Mouse (Mus musculus) stomach, embryonic 16.5 days (tissue): Measurements from ENCODE around the gene Akap7. TPM values are rescaled to one million over a fixed set of nuclear protein-coding genes. Genes with fewer than 3 reads are reported as not detected.
A peak's percentile ranks its signal among the peaks of the same experiment; 100 is the strongest.

Experiments used
- ATAC-seq: fragments of 200-750 bp; cut with Nextera tagmentation; 2 replicates; pipeline ENCODE4 v1.8.0; 2017; ENCODE audit warnings: moderate number of reproducible peaks, moderate TSS enrichment; ENCODE audit not compliant: insufficient read depth, low FRiP score
- H3K27ac ChIP-seq: fragments of 300-500 bp; sonication (generic); 2 replicates; pipeline ENCODE4 v1.5.1; 2014; ENCODE audit warnings: low read length
- H3K27me3 ChIP-seq: fragments of 300-500 bp; sonication (generic); 2 replicates; pipeline ENCODE4 v1.6.1; 2014; ENCODE audit warnings: low read length, control low read depth, mixed read lengths; ENCODE audit not compliant: control insufficient read depth, insufficient read depth
- H3K36me3 ChIP-seq: fragments of 300-500 bp; sonication (generic); 2 replicates; pipeline ENCODE4 v1.6.1; 2014; ENCODE audit warnings: low read length; ENCODE audit not compliant: control insufficient read depth, insufficient read depth
- H3K4me1 ChIP-seq: fragments of 300-500 bp; sonication (generic); 2 replicates; pipeline ENCODE4 v1.6.1; 2014; ENCODE audit warnings: low read length, control low read depth, mixed read lengths; ENCODE audit not compliant: control insufficient read depth, insufficient read depth
- H3K4me2 ChIP-seq: fragments of 300-500 bp; sonication (generic); 2 replicates; pipeline ENCODE4 v1.6.1; 2014; ENCODE audit warnings: low read depth, low read length, mixed read lengths
- H3K4me3 ChIP-seq: fragments of 300-500 bp; sonication (generic); replicated peaks from 2 replicates; pipeline ENCODE4 v1.5.1; 2014; ENCODE audit warnings: mild to moderate bottlenecking, low read length
- H3K9ac ChIP-seq: fragments of 300-500 bp; sonication (generic); 2 replicates; pipeline ENCODE4 v1.6.1; 2014; ENCODE audit warnings: low read length
- H3K9me3 ChIP-seq: fragments of 300-500 bp; sonication (generic); replicated peaks from 2 replicates; pipeline ENCODE4 v1.6.1; 2016; ENCODE audit warnings: low read length, control low read depth; ENCODE audit not compliant: control insufficient read depth
- WGBS: fragments of 180-500 bp; shearing (Covaris S2); extraction: QIAGEN DNeasy Blood & Tissue Kit; methylation state at CpG from one replicate; pipeline ENCODE4 v1.1.7; 2014; 5-methylcytosine and 5-hydroxymethylcytosine counted together
- polyA plus RNA-seq: library from polyadenylated mRNA; unstranded; fragments of >200 nt; fragmentation: Nextera tagmentation; extraction: Ambion mirVana; gene quantifications from 2 replicates; pipeline ENCODE4 v1.2.1, GENCODE M21; 2015

The Akap7 gene
- polyA plus RNA-seq, 1 experiment from 2014 or later, result 15.3 TPM

GRCm38 (mm10) chr10:25274621-25275330 is 32.9 kb downstream of the Akap7 start:
- WGBS, result 90% methylated on average over 26 of the region's 26 CpGs
- Histone ChIP-seq H3K9me3 (no peaks in the 10 kb centered on the region), H3K4me3 (no peak overlapping the region), H3K36me3 (no peaks in the 10 kb centered on the region), H3K4me1 (0 out of 2 replicates have a peak, but pooled peaks cover 5% of the 10 kb centered on the region), H3K27me3 (no peaks in the 10 kb centered on the region), H3K4me2 (no peak overlapping the region), H3K27ac (no peak overlapping the region; the same call in 1 of the 2 replicates), H3K9ac (no peak overlapping the region)
- no peak for ATAC-seq

GRCm38 (mm10) chr10:25273731-25274130 is 33.9 kb downstream of the Akap7 start:
- Histone ChIP-seq H3K9ac (no peak overlapping the region), H3K9me3 (no peaks in the 10 kb centered on the region), H3K27me3 (no peaks in the 10 kb centered on the region), H3K4me3 (no peak overlapping the region), H3K27ac (no peak overlapping the region), H3K4me1 (0 out of 2 replicates have a peak, but pooled peaks cover 5% of the 10 kb centered on the region), H3K36me3 (no peaks in the 10 kb centered on the region), H3K4me2 (no peak overlapping the region)
- ATAC-seq, result no peak
- 64% methylated on average over 1 of the region's 1 CpGs for WGBS

- no peak overlapping the region for H3K4me2 ChIP-seq
- no peaks in the 10 kb centered on the region for H3K9me3 ChIP-seq
- H3K27me3 ChIP-seq, result no peaks in the 10 kb centered on the region
- peak overlapping the region; percentile 74; the same call in 1 of the 2 replicates for H3K27ac ChIP-seq
- ATAC-seq, result no peak
- no peaks in the 10 kb centered on the region for H3K36me3 ChIP-seq
- H3K9ac ChIP-seq, result no peak overlapping the region
- WGBS, result 58% methylated on average over 2 of the region's 2 CpGs
- H3K4me1 ChIP-seq, result 0 out of 2 replicates have a peak, but pooled peaks cover 5% of the 10 kb centered on the region
- no peak overlapping the region for H3K4me3 ChIP-seq
These were observed 35.9 kb downstream of the Akap7 start for GRCm38 (mm10) chr10:25271756-25272155.

GRCm38 (mm10) chr10:25271207-25271606 is 36.5 kb downstream of the Akap7 start:
- no peak overlapping the region for H3K4me2 ChIP-seq
- no peak overlapping the region for H3K9ac ChIP-seq
- H3K27ac ChIP-seq, result no peak overlapping the region
- 0 out of 2 replicates have a peak, but pooled peaks cover 5% of the 10 kb centered on the region for H3K4me1 ChIP-seq
- no peaks in the 10 kb centered on the region for H3K27me3 ChIP-seq
- ATAC-seq, result no peak
- no peaks in the 10 kb centered on the region for H3K9me3 ChIP-seq
- H3K36me3 ChIP-seq, result no peaks in the 10 kb centered on the region
- 87% methylated on average over 8 of the region's 8 CpGs for WGBS
- H3K4me3 ChIP-seq, result no peak overlapping the region

- no peaks in the 10 kb centered on the region for H3K27me3 ChIP-seq
- 35% methylated on average over 18 of the region's 18 CpGs for WGBS
- no peaks in the 10 kb centered on the region for H3K36me3 ChIP-seq
- ATAC-seq, result peak; percentile 67; the same call in 1 of the 2 replicates
- no peaks in the 10 kb centered on the region for H3K9me3 ChIP-seq
- H3K9ac ChIP-seq, result 0 out of 2 replicates have a peak overlapping the region, but pooled peaks have one; percentile 14
- peak overlapping the region; percentile 22; the same call in 1 of the 2 replicates for H3K4me2 ChIP-seq
- no peaks in the 10 kb centered on the region for H3K4me1 ChIP-seq
- no peak overlapping the region for H3K4me3 ChIP-seq
- no peak overlapping the region for H3K27ac ChIP-seq
These were observed 39.0 kb downstream of the Akap7 start for GRCm38 (mm10) chr10:25268476-25269351.

- no peaks in the 10 kb centered on the region for H3K27me3 ChIP-seq
- no peaks in the 10 kb centered on the region for H3K9me3 ChIP-seq
- no peak overlapping the region for H3K27ac ChIP-seq
- no peak overlapping the region for H3K4me3 ChIP-seq
- no peaks in the 10 kb centered on the region for H3K4me1 ChIP-seq
- peak; percentile 75; the same call in 1 of the 2 replicates for ATAC-seq
- H3K36me3 ChIP-seq, result no peaks in the 10 kb centered on the region
- no peak overlapping the region for H3K9ac ChIP-seq
- H3K4me2 ChIP-seq, result no peak overlapping the region
- WGBS, result 36% methylated on average over 6 of the region's 6 CpGs
These were observed 46.5 kb downstream of the Akap7 start for GRCm38 (mm10) chr10:25261176-25261575.

GRCm38 (mm10) chr10:25260724-25261123 is 46.9 kb downstream of the Akap7 start:
- no peak overlapping the region for H3K4me3 ChIP-seq
- H3K4me2 ChIP-seq, result no peak overlapping the region
- H3K9me3 ChIP-seq, result no peaks in the 10 kb centered on the region
- no peak overlapping the region for H3K9ac ChIP-seq
- H3K27ac ChIP-seq, result no peak overlapping the region
- H3K27me3 ChIP-seq, result no peaks in the 10 kb centered on the region
- no peaks in the 10 kb centered on the region for H3K4me1 ChIP-seq
- ATAC-seq, result no peak
- H3K36me3 ChIP-seq, result no peaks in the 10 kb centered on the region
- WGBS, result 87% methylated on average over 10 of the region's 10 CpGs

GRCm38 (mm10) chr10:25258171-25258570 is 49.5 kb downstream of the Akap7 start:
- Histone ChIP-seq H3K27ac (no peak overlapping the region), H3K4me2 (no peak overlapping the region), H3K4me1 (no peaks in the 10 kb centered on the region), H3K9me3 (no peaks in the 10 kb centered on the region), H3K4me3 (no peak overlapping the region), H3K27me3 (no peaks in the 10 kb centered on the region), H3K9ac (no peak overlapping the region), H3K36me3 (no peaks in the 10 kb centered on the region)
- no peak for ATAC-seq
- 79% methylated on average over 6 of the region's 6 CpGs for WGBS

GRCm38 (mm10) chr10:25257466-25257865 is 50.2 kb downstream of the Akap7 start:
- 39% methylated on average over 5 of the region's 5 CpGs for WGBS
- H3K27ac ChIP-seq, result no peak overlapping the region
- no peak for ATAC-seq

More at GRCm38 (mm10) chr10:25257466-25257865, 50.2 kb downstream of the Akap7 start:
- H3K4me2 ChIP-seq, result no peak overlapping the region
- no peaks in the 10 kb centered on the region for H3K27me3 ChIP-seq
- no peak overlapping the region for H3K4me3 ChIP-seq
- H3K4me1 ChIP-seq, result no peaks in the 10 kb centered on the region
- H3K9me3 ChIP-seq, result no peaks in the 10 kb centered on the region
- no peaks in the 10 kb centered on the region for H3K36me3 ChIP-seq
- no peak overlapping the region for H3K9ac ChIP-seq
